Mouse (Mus musculus): Measurements from ENCODE around the gene Ppt2.

Gene Ppt2

GRCm38 (mm10) chr17:34588767-34589166, 39.5 kb downstream of the Ppt2 start:
- DNase-seq (ENCODE audit: low spot score in 2 of 2) = no peak

- DNase-seq (ENCODE audit: low spot score in 2 of 2) = no peak
Measured at GRCm38 (mm10) chr17:34587814-34588213, 40.5 kb downstream of the Ppt2 start.

GRCm38 (mm10) chr17:34587423-34587811, 40.9 kb downstream of the Ppt2 start:
- DNase-seq (ENCODE audit: low spot score in 2 of 2) = peak; percentile 98

GRCm38 (mm10) chr17:34586796-34587422, 41.4 kb downstream of the Ppt2 start:
- peak; percentile 53 to 89 for DNase-seq (ENCODE audit: low spot score in 2 of 2)

DNA sequence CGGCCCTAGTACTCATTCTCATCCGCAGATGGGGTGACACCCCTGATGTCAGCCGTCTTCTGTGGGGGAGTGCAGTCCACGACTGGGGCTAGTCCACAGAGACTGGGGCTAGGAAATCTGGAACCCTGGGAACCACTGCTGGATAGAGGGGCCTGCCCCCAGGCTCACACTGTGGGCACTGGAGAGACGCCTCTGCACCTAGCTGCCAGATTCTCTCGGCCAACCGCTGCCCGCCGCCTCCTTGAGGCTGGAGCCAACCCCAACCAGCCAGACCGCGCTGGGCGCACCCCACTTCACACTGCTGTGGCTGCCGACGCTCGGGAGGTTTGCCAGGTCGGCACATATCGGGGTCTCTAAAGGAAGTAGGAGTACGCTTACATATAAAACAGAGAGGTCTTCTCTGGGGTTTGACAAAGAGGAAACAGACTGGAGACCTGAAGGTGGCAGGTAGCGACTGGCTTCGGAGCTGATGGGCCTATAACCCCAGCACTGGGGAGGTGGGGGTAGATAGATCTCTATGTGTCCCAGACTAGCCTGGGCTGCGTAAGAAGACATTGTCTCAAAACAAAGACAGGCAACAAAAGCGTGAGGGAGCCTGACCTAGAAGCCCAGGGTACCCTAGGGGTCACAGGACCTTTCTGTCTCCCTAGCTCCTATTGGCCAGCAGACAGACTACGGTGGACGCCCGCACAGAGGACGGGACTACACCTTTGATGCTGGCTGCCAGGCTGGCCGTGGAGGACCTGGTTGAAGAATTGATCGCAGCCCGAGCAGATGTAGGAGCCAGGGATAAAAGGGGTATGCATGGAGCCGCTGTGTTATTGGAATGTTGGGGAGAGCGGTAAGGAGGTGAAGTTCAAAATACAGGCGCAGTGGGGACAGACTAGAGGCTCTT, 42.2 kb downstream of the Ppt2 start:
- DNase-seq (ENCODE audit: low spot score in 2 of 2) = no peak

DNA sequence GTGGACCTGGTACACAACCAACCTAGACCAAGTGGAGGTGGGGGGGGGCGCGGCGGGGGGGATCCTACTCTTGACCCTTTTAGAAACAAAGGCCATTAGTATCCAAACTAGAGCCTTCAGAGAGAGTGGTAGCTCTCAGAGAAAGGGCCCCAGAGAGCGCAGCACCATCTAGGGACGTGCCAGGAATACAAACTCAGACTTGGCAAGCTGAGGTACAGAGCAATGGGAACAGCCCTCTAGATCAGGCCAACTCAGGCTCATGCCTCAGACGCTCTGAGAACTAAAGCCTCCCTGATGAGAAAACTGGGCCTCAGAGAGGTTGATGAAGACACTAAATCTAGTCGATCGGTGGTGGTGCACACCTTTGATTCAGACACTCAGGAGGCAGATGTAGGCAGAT, 43.2 kb downstream of the Ppt2 start:
- DNase-seq (ENCODE audit: low spot score in 2 of 2) = no peak

DNA sequence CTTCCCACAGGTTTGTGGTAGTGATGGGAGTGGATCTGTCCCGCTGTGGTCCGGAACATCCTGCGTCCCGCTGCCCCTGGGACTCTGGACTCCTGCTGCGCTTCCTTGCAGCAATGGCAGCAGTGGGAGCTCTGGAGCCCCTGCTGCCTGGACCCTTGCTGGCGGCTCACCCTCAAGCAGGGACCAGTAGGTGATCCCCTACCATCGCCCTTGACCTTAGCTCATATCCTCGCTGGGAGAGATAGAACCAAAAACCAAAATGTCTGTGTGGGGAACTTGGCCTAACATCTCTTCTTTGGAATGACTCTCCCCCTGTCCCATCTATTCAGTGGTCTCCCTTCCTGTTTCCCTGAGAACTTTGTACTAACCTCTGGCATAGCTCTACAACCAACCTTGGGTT, 44.5 kb downstream of the Ppt2 start:
- no peak for DNase-seq (ENCODE audit: low spot score in 2 of 2)

GRCm38 (mm10) chr17:34583397-34583796, 44.9 kb downstream of the Ppt2 start:
- DNase-seq (ENCODE audit: low spot score in 2 of 2) = no peak

DNA sequence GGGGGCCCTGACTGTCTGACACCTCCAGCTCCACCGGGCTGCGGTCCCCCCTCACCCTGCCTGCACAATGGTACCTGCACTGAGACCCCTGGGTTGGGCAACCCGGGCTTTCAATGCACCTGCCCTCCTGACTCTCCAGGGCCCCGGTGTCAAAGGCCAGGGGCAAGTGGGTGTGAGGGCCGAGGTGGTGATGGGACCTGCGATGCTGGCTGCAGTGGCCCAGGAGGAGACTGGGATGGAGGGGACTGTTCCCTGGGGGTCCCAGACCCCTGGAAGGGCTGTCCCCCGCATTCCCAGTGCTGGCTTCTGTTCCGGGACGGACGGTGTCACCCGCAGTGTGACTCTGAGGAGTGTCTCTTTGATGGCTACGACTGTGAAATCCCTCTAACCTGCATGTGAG, 45.8 kb downstream of the Ppt2 start:
- no peak for DNase-seq (ENCODE audit: low spot score in 2 of 2)

- peak; percentile 65 to 74 for DNase-seq (ENCODE audit: low spot score in 2 of 2)
Measured at GRCm38 (mm10) chr17:34578070-34578469, 50.2 kb downstream of the Ppt2 start.

DNA sequence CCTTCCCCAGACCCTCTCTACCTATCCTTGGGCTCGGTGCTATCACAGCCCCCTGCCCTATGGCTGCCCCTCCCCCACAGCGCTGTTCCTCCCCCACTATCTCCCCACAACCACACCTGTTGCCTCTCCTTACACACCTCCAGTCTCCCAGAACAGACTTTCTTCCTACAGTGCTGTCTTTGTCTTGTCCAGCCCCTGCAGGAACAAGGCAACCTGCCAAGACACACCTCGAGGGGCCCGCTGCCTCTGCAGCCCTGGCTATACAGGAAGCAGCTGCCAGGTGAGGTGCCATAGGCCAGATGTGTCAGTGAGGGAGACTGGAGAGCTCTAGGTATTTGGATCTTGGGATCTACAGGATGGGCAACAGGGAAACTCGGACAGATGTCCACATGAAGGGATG, 51.7 kb downstream of the Ppt2 start:
- DNase-seq (ENCODE audit: low spot score in 2 of 2) = no peak

- no peak for DNase-seq (ENCODE audit: low spot score in 2 of 2)
Measured at GRCm38 (mm10) chr17:34572361-34572760, 55.9 kb downstream of the Ppt2 start.

DNA sequence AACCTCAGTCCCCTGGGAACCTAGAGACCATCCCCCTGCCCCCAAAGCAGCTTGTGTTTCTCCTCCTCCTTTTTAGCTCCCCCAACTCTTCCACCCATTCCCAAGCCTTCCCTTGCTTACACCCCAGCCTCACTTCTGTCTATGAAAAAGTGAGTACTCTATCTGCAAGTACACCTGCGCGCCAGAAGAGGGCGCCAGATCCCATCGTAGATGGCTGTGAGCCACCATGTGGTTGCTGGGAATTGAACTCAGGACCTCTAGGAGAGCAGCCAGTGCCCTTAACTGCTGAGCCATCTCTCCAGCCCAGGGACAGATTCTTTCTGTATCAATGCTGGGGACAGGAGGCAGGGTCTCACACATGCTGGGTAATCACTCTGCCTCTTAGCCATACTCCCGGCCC, 56.4 kb downstream of the Ppt2 start:
- no peak for DNase-seq (ENCODE audit: low spot score in 2 of 2)

DNA sequence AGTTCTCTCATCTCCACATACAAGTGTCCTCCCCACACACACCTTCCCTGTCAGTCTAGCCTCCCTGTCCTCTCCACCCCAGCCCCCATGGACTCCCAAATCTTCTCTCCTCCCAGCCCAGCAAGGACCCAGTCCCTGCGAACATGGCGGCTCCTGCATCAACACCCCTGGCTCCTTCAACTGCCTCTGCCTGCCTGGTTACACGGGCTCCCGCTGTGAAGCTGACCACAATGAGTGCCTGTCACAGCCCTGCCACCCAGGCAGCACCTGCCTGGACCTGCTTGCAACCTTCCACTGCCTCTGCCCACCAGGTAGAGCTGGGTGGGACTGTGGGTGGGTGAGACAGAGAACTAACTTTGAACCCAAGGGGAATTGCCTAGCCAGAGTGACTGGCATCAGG, 58.4 kb downstream of the Ppt2 start:
- DNase-seq (ENCODE audit: low spot score in 2 of 2) = no peak

- DNase-seq (ENCODE audit: low spot score in 2 of 2) = no peak
Measured at GRCm38 (mm10) chr17:34568421-34568820, 59.9 kb downstream of the Ppt2 start.

DNA sequence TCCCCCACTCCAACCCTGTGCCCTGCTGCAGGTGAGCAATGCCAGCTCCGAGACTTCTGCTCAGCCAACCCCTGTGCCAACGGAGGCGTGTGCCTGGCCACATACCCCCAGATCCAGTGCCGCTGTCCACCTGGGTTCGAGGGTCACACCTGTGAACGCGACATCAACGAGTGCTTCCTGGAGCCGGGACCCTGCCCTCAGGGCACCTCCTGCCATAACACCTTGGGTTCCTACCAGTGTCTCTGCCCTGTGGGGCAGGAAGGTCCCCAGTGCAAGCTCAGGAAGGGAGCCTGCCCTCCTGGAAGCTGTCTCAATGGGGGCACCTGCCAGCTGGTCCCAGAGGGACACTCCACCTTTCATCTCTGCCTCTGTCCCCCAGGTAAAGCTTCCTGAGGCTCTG, 61.0 kb downstream of the Ppt2 start:
- DNase-seq (ENCODE audit: low spot score in 2 of 2) = no peak

Data from spleen, postnatal 36 days (tissue).